Mouse (Mus musculus): ENCODE data around the gene Gabrg3.

GRCm38 (mm10) chr7:57138072-57138704 lies 248.8 kb downstream of the Gabrg3 start:
- no peak for TF ChIP-seq CTCF (IDR thresholded peaks at IDR 0.05; ENCODE audit: low read depth, low read length)
- no peak for TF ChIP-seq POLR2A (IDR thresholded peaks at IDR 0.05; ENCODE audit: borderline replicate concordance, low read depth, low read length)
